Mouse (Mus musculus): ENCODE results near the gene Glipr1. TPM values are rescaled to one million over a fixed set of nuclear protein-coding genes. Genes with fewer than 3 reads are reported as not detected.
A peak's percentile ranks its signal among the peaks of the same experiment; 100 is the strongest.
"Not testable (repeated sequence)": the region's sequence is repeated elsewhere in the genome, so short reads cannot be mapped to it uniquely, and the experiment has no call there.

Glipr1 gene
- total RNA-seq (2015) (703 and 727 TPM in 2 replicates), total RNA-seq (2017) (548 and 598 TPM in 2 replicates)

DNA sequence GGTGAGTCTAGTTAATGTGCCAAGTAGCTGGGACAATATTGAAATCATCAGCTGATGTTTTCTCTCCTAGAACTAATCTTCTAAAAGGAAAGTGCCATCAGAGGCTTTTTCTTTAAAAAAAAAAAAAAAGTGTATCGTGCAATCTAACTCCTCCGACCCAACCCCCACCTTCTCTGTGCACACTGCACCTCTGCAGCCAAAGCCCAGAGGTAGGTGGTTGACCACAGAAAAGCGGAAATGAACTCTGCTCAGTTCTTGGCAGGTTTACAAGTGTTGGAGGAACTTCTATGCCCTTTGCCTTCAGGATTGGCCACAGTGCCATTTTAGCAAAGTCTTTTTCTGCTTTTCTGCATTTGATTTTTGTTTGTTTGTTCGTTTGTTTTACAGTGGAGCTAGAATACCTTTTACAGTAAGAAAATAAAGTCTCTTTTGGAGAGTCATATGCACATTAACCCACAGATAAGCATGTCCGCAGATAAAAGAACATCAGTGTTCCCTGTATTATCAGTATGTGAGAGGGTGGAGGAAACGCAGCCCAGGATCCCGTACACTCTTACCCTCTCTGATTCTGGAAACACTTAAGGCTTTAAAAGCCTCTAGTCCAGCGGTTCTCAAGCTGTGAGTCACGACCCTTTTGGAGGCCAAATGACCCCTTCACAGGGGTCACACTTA, at the start of gene Glipr1:
Gene Glipr1 (minus strand): TSS at position 88 of the 672 bp plus-strand sequence.
- ATAC-seq (ENCODE audit: poor library complexity, severe bottlenecking): peak; percentile 75

DNA sequence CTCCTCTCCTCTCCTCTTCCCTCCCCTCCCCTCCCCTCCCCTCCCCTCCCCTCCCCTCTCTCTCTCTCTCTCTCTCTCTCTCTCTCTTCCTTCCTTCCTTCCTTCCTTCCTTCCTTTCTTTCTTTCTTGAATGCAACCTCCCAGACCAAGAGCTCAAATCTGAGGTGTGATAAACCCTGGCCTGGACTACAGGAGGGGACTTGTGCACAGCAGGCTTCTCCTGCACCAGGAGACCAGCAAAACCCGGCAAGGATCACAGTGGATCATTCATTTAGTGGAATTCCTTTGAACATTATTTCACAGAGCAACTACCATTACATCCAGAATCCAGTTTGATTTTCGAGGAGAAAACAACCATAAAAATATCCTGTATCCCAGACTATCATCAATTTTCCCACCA, 49.5 kb upstream of the Glipr1 start:
- peak; percentile 87 for ATAC-seq (ENCODE audit: poor library complexity, severe bottlenecking)

DNA sequence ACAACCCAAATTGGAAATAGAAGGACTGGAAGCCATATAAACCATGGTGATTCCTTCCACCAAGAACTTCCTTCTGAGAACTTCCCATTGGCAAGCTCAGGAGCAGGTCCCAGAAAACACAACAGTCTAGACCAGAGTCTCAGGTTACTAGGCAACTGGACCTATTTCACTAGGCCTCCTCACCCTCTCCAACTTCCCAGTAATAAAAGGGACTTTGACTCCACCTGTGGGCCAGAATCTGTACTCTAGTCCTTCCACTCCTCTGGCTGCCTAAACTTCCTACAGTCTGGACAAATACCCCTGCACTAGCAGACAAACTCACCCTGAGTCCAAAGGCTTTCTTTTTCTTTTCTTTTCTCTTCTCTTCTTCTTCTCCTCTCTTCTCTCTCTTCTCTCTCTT, 48.8 kb upstream of the Glipr1 start:
- peak; percentile 96 for ATAC-seq (ENCODE audit: poor library complexity, severe bottlenecking)

DNA sequence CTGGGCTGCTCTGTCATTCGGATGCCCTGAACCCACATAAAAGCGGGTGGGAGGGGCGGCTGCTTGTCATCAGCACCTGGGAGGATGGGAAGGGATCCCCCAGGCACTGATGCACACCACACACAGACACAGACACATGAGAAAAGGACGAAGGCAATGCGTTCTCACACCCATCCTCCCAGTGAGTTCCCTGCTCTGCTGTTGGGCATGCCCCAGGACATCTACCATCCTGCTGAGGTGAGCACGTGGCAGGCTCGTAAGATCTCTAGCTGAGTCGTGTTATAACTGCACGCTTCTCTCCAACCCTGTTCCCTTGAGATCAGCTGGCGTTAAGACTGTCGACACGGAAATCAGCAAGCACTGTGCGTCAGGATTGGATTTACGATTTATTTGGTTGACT, 41.9 kb upstream of the Glipr1 start:
- not testable (repeated sequence) for ATAC-seq (ENCODE audit: poor library complexity, severe bottlenecking)

DNA sequence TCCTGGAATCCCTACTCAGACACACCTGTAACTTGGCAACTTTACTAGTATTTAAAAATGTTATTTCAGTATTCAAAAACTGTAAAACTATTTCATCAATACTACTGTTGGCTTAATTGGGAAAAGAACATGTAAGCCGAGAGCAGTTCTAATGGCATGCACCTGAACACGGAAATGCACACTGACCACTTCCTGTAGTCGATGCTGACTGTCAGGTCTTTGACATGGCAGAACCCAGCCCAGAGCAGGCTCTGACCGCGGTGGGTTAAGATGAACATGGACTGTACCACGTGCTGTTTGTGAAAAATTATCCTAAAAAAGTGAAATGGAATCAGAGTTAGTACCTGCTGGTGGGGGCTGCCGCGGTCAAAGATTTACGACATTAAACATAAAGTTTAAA, 41.1 kb upstream of the Glipr1 start:
- peak; percentile 76 for ATAC-seq (ENCODE audit: poor library complexity, severe bottlenecking)

DNA sequence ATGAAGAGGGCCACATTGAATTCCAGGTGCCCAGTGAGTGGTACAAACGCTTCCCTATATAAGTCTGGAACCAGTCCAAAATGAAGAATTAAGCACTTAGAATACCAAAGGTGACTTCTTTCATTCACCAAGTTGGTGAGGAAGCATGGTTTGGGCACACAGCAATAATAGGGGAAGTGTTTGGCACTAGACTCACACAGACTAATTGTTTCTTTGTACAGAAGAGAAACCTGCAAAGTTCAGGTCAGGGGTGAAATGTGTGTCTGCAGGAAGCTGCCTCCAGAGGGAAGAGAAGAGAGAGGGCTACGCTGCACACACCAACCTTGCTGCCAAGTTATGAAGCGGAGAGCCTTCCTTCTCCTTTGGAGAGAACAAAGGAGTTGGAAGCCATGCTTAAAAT, 26.3 kb upstream of the Glipr1 start:
- peak; percentile 57 for ATAC-seq (ENCODE audit: poor library complexity, severe bottlenecking)

DNA sequence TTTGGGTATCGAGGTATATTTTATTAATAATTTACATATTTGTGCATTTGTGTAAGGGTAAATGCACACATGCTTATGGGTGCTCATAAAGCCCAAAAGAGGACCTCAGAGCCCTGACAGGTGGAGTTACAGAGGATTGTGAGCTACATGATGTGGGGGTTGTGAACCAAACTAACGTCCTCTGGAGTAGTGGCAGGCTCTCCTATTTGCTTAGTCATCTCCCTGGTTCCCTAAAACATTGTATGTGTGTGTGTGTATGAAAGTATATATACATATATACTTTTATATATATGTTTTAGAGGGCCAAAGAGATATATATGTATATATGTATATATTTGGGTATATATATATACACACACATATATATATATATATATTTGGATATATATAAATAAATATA, 21.2 kb upstream of the Glipr1 start:
- ATAC-seq (ENCODE audit: poor library complexity, severe bottlenecking): peak; percentile 77

DNA sequence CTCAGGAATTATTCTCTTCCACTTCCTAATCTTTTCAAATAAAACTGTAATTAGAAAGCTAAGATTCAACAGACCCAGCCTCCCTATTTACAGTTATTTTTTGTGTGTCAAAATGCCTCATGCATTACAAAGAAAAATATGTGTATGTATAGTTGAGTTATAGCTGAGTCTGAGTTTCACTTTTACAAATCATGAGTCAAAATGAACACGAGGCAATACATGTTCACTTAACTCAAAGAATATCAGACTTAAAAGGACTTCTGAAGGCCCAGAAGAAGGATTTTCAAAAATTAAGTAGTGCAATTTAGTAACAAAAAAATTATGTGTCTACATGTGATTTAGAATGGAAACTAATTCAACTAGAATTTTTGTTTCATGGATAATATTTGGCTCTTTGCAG, 7.1 kb upstream of the Glipr1 start:
- ATAC-seq (ENCODE audit: poor library complexity, severe bottlenecking): not testable (repeated sequence)

DNA sequence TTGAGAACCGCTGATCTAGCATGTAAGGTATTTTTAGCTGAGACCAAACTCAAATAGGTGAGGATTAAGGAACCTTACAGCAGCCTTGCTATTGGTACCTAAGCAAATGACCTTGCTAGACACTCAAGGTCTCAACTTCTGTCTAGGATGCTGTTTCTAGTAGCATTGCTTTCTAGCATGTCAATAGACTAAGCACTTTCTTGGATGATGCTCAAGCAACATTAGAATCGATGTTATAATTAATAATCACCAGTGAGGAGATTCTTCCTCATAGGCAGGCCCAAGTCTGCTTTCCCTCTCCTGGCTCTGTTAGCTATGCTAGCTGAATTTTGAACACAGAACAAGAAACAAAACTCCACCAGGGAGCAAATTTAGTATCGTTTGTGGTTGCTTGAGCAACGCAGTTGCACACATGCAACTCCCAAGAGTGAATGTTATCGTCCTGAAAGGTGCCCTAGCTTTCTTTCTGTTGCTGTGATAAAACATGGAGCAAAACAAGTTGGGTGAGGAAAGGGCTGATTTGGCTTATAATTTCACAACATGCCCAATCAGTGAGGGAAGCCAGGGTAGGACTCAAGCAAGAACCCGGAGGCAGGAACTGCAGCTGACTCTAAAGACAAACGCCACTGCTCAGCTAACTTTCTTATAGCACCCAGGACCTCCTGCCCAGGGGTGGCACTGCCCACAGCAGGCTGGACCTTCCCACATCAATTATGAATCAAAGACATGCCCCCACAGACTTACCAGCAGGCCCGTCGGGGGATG, 493 bp downstream of the Glipr1 start:
- ATAC-seq (ENCODE audit: poor library complexity, severe bottlenecking): peak; percentile 51

DNA sequence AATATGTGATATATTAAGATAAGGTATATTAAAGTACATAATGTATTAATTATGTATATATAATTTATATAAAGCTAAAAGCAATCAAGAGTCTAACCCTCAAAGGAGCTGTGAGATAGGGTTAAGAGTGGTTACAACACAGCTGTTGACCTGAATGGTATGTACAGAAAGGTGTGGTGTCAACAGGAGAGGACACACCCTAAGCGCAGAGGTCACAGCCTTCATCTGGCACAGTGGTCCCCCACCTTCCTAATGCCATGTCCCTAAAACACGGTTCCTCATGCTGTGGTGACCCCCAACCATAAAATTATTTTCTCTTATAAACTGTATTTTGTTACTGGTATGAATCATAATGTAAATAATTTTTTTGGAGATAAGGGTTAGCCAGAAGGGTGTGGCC, 1.1 kb downstream of the Glipr1 start:
- no peak for ATAC-seq (ENCODE audit: poor library complexity, severe bottlenecking)

DNA sequence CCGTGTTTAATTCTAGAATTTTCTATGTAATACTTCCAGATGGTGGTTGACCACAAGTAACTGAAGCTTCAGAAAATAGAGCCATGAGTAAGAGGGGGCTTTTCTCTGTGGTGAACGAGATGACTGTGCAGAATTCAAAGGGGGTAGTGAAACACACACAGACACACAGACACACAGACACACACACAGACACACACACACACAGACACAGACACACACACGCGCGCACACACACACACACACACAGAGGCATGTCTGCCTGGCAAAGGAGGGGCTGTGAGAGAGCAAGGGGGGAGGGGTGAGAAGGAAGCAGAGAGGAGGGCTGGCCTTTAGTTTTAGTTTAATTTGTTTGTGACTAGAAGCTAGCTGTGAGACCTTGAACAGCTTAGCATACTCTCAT, 1.9 kb downstream of the Glipr1 start:
- peak; percentile 11 for ATAC-seq (ENCODE audit: poor library complexity, severe bottlenecking)

DNA sequence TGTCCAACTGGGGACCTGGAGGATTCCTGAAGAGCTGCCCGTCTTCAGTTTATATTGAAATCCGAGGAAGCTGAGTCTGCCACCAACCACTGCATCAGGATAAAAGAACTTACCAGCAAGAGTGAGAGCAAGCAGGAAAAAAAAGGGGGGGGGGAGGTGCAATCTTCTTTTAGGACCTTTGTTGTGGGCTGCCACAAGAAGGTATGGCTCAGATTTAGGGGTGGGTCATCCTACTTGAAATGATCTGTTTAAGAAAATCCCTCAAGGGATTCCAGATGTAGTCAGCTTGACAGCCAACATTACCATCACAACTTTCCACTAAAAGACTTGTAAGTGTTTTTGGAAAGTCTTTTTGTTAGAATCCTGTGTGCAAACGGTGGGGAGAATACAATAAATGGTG, 2.7 kb downstream of the Glipr1 start:
- ATAC-seq (ENCODE audit: poor library complexity, severe bottlenecking): no peak

DNA sequence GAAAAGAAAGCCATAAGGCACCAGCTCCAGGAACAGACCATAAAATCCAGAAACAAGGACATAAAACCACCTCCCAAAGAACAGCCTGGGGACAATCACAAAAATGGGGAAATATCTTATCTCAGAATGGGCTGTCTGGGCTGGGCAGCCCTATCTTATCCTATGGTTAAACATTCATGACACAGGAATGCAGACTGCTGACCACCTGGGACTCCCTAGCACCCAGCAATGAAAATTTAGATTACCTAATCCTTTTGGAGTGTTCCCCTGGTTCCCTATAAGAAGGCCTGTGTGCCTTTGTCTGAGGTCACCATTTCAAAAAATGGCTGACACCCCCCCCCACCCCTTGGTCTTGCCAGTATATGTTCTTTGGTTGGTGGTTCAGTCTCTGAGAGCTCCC, 4.8 kb downstream of the Glipr1 start:
- no peak for ATAC-seq (ENCODE audit: poor library complexity, severe bottlenecking)

DNA sequence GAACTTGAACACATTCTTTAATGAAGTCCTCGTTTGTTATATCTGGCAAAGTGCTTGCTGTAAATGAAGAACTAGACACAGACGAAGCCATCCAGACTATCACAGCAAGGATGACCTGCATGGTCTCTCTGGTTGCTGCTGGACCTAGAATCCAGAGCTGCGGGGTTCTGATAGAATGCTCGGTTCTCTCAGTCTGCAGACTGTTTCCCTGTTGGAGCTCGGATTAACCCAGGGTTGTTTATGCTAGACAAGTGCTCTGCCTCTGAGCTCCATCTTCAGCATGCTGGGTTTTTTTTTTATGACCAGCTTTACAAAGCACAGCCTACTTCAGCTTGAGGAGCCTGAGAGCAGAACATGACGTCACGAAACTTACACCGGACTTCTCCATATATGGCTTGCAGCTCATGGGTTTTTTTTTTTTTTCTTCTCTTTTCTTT, 5.5 kb downstream of the Glipr1 start:
- ATAC-seq (ENCODE audit: poor library complexity, severe bottlenecking): peak; percentile 47

DNA sequence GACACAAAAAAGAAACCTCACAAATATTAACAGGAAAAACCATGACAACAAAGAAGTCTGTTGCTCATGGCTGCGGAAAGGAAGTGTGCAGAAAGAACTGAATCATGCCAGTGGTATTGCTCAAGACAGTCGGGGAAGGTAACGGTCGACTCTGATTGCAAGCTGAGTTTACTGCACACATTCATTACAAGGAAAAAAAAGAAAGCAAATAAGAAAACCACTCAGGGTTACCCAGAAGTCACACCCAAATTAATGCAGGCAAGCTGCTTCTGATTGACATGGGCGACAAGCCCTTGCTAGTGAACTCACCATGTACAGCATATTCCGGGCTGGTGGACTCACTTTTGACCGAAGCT, 5.9 kb downstream of the Glipr1 start:
- ATAC-seq (ENCODE audit: poor library complexity, severe bottlenecking): peak; percentile 62

DNA sequence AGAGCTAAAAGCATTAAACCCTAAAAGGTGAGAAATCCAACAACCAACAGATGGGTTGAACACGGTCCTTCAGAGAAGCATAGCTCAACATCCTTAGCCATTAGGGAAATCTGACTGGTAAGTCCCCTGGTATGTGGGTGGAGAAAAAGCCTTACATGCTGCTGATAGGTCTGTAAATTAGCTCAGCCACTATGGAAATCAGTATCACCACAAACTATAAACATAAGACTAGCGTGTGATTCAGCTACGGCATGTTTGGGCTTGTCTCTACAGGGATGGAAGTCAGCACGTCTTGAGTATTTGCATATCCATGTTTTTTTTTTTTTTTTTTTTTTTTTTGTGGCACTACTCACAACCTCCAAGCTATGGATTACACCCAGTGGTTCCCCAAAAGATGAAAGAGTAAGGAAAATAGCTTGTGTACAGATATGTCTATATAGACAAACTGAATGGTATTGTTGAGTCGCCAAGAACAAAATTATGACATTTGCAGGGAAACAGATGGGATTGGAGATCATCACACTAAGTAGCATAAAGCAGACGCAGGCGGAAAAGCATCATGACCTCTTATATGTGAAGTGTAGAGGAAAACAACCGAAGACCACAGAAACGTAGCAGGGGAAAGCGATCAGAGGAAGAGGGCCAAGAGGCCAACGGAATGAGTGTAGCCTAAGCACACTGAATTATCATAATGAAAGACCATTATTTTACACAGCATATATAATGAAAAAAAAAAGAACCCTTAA, 6.5 kb downstream of the Glipr1 start:
- ATAC-seq (ENCODE audit: poor library complexity, severe bottlenecking): peak; percentile 29

DNA sequence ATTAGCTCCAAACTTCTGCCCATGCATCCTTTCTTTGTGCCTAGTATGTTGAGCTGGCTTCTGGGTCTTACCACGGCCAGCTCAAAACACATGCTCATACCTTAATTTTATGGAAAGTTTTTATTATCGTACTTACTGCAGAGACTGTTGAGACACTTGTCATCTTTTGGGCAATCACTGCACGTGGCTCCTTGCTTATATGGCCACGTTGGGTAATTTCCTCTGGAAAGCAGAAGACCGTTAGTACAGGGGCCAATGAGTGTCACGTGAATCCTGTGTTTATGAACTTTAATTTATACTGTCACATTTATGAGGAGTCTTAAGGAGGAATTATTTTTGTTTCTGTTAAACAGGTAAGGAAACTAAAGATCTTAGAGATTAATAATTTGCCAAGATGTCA, 16.0 kb downstream of the Glipr1 start:
- ATAC-seq (ENCODE audit: poor library complexity, severe bottlenecking): peak; percentile 88

DNA sequence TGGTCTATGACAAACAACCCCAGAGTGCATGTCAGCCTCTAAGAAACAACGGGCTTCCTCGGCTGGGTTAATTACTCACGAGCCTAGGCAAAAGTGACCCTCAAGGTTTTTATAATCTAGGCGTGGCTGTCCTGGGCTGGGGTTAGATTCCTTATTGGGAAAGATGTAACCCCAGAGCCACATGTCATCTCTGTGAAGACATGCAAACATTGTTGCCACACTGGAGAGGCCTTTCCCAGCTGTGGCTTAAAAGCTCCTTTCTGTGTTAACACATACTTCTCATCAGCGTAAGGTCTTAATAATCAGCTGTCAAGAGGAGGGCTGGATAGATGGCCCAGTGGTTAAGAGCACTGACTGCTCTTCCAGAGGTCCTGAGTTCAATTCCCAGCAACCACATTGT, 19.4 kb downstream of the Glipr1 start:
- peak; percentile 59 for ATAC-seq (ENCODE audit: poor library complexity, severe bottlenecking)

DNA sequence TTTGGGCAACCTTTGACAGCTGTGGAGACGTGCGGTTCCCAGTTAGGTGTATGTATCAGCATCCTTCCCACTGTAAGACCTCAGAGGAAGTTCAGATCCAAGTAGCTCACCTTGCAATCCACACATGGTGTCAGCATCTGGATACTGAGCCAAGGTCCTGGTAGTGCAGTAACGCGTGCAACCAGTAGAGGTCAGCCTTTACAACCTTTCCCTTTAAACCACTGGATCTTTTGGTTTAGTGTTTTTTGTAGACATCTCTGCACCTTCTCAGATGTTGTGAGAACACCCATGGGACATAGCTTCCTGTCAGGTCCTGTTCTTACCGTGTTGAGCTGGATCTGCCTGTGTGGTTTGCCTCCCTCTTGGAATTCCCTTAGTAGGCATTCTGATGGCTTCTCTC, 24.8 kb downstream of the Glipr1 start:
- peak; percentile 79 for ATAC-seq (ENCODE audit: poor library complexity, severe bottlenecking)

DNA sequence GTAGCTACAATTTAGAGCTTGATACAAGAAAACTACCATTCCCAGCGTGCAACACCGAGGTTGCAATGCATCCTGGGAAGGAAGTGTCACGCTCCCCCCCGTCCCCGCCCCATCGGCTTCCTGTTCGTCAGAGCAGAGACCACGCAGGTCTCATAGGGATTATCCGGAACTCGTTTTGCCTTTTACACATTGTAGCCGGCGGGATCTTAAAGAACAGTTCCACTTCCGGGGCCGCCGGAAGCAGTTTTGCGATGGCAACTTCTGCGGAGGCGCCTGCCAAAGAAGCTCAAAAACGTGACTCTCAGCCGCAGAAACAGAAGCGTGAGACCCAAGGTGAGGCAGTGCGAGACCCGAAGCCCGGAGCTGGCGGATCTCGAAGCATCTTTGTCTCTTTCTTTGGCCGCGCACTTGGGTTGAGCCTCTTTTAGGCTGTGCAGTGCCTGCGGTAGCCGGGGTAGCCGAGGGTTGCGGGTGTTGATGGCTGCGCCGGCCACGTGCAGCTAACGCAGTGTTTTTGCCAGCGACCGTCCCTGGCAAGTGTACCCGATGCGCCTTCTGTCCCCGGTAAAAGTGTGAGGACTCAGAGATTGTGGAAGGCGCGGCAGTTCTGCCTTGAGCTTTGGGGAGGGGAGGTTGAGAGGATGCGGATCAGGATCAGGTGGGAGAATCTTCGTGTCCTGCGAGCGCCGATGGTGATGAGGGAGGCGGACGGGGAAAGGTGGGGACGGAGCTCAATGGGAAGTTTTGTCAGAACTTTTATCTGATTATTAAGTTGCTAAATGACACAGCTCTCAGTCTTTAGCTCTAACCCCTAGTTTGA, 29.7 kb downstream of the Glipr1 start, which contains the start of gene Krr1:
Gene Krr1 (plus strand): TSS at position 123 of the 820 bp plus-strand sequence.
- ATAC-seq (ENCODE audit: poor library complexity, severe bottlenecking): peak; percentile 98

DNA sequence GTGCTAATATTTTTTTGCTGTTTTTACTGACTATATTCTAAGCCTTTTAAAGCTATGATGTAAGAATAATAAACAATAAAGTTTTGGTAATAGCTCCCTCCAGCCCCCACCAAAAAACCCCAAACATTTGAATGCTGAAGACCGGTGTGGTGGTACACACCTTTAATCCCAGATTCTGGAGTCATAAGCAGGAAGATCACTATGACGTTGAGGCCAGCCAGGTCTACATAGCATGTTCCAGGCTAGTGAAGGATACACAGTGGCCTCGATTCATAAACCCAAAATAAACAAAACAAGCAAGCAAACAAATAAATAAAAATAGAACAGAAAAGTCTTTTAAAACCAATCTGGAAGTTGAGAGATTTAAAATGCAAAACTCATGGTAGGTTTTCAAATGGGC, 30.5 kb downstream of the Glipr1 start:
- ATAC-seq (ENCODE audit: poor library complexity, severe bottlenecking): no peak

Measured in megakaryocyte, adult 5-6 weeks (primary cell).